Mouse (Mus musculus) heart, adult 2 months (tissue): ENCODE results near the gene Kbtbd12. TPM values are rescaled to one million over a fixed set of nuclear protein-coding genes. Genes with fewer than 3 reads are reported as not detected.

Source experiments
- DNase-seq, 2 experiments: peaks; one replicate each; pipeline ENCODE4 v3.0.0; 2021
- H3K27ac ChIP-seq: fragments of 200-600 bp; 2 replicates; pipeline ENCODE4 v1.8.1; 2022
- H3K27me3 ChIP-seq: fragments of 200-500 bp; 2 replicates; pipeline ENCODE4 v1.6.1; 2012; ENCODE audit warnings: mild to moderate bottlenecking, low read length, inconsistent platforms, mixed read lengths; ENCODE audit not compliant: control insufficient read depth, insufficient read depth
- H3K36me3 ChIP-seq: fragments of 200-500 bp; 2 replicates; pipeline ENCODE4 v1.6.1; 2012; ENCODE audit warnings: low read length, inconsistent platforms; ENCODE audit not compliant: control insufficient read depth, insufficient read depth
- H3K4me1 ChIP-seq: fragments of 200-500 bp; 2 replicates; pipeline ENCODE4 v1.6.1; 2011; ENCODE audit warnings: low read length; ENCODE audit not compliant: control insufficient read depth, insufficient read depth
- H3K4me3 ChIP-seq: fragments of 200-600 bp; 2 replicates; pipeline ENCODE4 v1.8.1; 2022
- H3K79me2 ChIP-seq: fragments of 200-500 bp; replicated peaks from 2 replicates; pipeline ENCODE4 v1.6.1; 2012; ENCODE audit warnings: mild to moderate bottlenecking, inconsistent platforms, low read length, moderate library complexity, mixed read lengths; ENCODE audit not compliant: control insufficient read depth, insufficient read depth
- H3K9ac ChIP-seq: fragments of 200-500 bp; 2 replicates; pipeline ENCODE4 v1.6.1; 2012; ENCODE audit warnings: low read depth, mild to moderate bottlenecking, control low read depth, inconsistent platforms, low read length, mixed read lengths
- CTCF ChIP-seq: fragments of 200-600 bp; IDR thresholded peaks from 2 replicates; pipeline ENCODE4 v1.8.1; 2022; ENCODE audit warnings: antibody characterized with exemption, mild to moderate bottlenecking, moderate library complexity
- EP300 ChIP-seq: fragments of 200-500 bp; IDR thresholded peaks from 2 replicates; pipeline ENCODE4 v1.6.1; 2011; ENCODE audit warnings: low read depth, low read length, control low read depth; ENCODE audit not compliant: insufficient read depth
- POLR2A ChIP-seq: fragments of 200-500 bp; IDR thresholded peaks from 2 replicates; pipeline ENCODE4 v1.6.1; 2011; ENCODE audit warnings: mild to moderate bottlenecking, low read depth, low read length, control low read depth; ENCODE audit not compliant: insufficient read depth
- WGBS: fragments of 180-500 bp; shearing (Covaris S2); methylation state at CpG from one replicate; pipeline ENCODE4 v1.1.7; 2018; 5-methylcytosine and 5-hydroxymethylcytosine counted together
- intact Hi-C: fragments of 180-260 bp; cut with DNase I; formaldehyde crosslinking; loops from one replicate; pipeline ENCODE4 v1.15.1; 2025
- polyA plus RNA-seq: library from polyadenylated mRNA; depleted of rRNA; stranded (reverse); fragments of >200 nt; gene quantifications from 2 replicates; pipeline ENCODE4 v1.2.3, GENCODE M21; 2012
- total RNA-seq, 2 experiments: library from RNA; stranded (reverse); gene quantifications; 2 replicates each; pipeline ENCODE4 v1.2.3; 2021

Gene Kbtbd12
- total and polyA plus RNA-seq, 3 experiments, result 14.7 to 37.4 (median 35.7) TPM

DNA sequence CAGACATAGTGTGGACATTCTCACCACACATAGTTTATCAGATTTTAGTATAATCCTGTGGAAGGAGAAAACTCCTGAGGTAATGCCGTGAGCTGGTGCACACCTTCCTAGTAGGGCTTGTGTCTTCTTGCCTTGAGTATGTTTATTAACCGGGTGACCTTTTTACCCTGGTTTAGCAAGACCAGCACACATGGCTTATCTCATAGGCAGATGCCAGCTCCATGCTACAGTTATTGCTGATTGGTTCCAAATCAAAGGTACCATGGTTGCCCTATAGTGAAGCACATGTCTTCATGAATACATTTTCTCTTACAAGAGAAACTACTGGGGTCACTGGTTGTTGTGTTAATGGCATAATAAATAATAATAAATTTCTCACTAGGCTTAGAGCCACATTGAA is 38.1 kb upstream of the Kbtbd12 start:
- Histone ChIP-seq H3K27me3 (no peaks in the 10 kb centered on the region), H3K27ac (no peak overlapping the region), H3K4me1 (no peaks in the 10 kb centered on the region), H3K9ac (no peak overlapping the region), H3K36me3 (no peaks in the 10 kb centered on the region), H3K4me3 (no peak overlapping the region), H3K79me2 (no peaks in the 10 kb centered on the region)
- intact Hi-C loops, result no loop called here
- 89% methylated on average over 2 of the region's 2 CpGs for WGBS
- DNase-seq, result no peak
- TF ChIP-seq POLR2A, result no peak
- no peak for TF ChIP-seq CTCF
- no peak for TF ChIP-seq EP300

DNA sequence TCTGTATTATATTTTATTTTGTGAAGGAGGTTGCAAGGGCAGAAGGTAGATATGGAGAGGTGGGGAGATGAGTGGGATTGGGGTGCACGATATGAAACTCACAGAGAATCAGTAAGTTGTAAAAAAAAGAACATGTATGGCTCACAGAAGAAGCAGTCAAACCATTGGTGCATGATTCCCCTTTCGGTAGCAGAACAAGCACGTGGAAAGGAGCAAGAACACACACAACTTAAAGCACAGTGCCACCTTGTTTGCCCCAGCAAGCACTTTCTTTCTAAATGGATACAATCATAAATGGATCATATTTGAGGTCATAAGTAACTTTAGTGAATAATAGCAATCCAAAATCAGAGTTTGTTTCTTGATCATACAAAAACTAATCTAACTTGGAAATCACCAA is 24.5 kb upstream of the Kbtbd12 start:
- Histone ChIP-seq H3K4me1 (no peaks in the 10 kb centered on the region), H3K9ac (no peak overlapping the region), H3K27me3 (no peaks in the 10 kb centered on the region), H3K79me2 (no peaks in the 10 kb centered on the region), H3K27ac (no peak overlapping the region), H3K4me3 (no peak overlapping the region), H3K36me3 (no peaks in the 10 kb centered on the region)
- DNase-seq, result no peak
- intact Hi-C loops, result no loop called here
- TF ChIP-seq CTCF (no peak), POLR2A (no peak), EP300 (no peak)
- WGBS, result 83% methylated on average over 3 of the region's 3 CpGs

DNA sequence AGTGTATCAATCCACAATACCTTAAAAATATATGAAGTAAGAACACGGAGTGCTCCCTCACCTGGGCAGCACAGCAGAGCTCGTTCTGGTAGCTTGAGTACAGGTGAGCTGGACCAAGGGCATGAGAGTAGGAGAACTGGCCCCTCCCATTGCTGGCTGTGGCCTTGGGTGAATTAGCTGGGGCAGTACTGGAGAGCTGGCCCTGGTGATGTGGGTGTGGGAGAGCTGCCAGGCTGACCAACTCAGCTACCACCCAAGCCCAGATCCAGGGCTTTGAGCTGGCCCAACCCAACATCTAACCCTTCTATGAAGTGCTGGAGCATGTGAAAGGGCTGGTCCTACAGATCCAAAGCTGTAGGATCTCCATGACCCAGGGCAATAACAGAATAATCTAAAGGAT is 23.9 kb upstream of the Kbtbd12 start:
- TF ChIP-seq POLR2A (no peak), EP300 (no peak), CTCF (no peak)
- Histone ChIP-seq H3K27ac (no peak overlapping the region), H3K36me3 (no peaks in the 10 kb centered on the region), H3K4me1 (no peaks in the 10 kb centered on the region), H3K27me3 (no peaks in the 10 kb centered on the region), H3K4me3 (no peak overlapping the region), H3K79me2 (no peaks in the 10 kb centered on the region), H3K9ac (no peak overlapping the region)
- DNase-seq, result no peak
- intact Hi-C loops, result no loop called here
- 94% methylated on average over 2 of the region's 2 CpGs for WGBS

DNA sequence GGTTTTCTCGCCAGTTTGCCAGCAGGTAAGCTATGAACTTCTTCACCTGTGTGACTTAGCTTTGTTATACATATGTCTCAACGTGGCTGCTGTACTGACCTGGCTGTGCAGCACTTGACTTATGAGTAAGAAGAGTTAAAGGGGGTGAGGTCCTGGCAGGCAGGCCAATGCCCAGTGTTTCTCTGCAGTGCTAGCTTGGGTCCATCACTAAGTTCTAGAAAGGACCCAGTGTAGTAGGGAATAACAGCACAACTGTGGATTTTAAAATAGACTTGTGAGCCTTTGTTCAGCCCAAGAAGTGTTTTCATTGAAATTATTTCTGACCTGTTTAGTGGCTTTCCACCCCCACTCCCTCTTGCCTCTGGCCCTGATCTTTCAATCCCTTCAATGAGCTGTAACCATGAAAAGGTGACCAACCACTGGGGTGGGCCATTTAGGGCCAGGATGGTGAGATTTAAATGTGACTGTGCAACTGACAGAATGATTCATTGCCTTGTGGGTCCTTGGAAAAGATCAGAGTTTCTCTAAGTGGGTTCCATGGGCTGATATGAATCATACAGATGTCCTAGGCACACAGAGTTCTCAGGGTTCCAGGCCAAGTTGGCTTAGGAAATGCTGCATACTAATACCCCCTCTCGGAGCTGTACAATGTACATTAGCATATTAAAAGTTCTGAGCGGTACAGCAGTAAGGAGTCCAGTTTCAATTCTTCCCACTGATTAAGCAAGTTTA is 10.0 kb upstream of the Kbtbd12 start:
- no peaks in the 10 kb centered on the region for H3K4me1 ChIP-seq
- H3K79me2 ChIP-seq, result no peaks in the 10 kb centered on the region
- no peak for TF ChIP-seq EP300
- no peak for TF ChIP-seq POLR2A
- TF ChIP-seq CTCF, result no peak
- H3K4me3 ChIP-seq, result no peak overlapping the region
- H3K9ac ChIP-seq, result no peak overlapping the region
- no peak overlapping the region for H3K27ac ChIP-seq
- intact Hi-C loops, result no loop called here
- no peaks in the 10 kb centered on the region for H3K36me3 ChIP-seq
- WGBS, result 84% methylated on average over 4 of the region's 4 CpGs
- no peak for DNase-seq
- no peaks in the 10 kb centered on the region for H3K27me3 ChIP-seq

GRCm38 (mm10) chr6:88644786-88645185 is 7.0 kb upstream of the Kbtbd12 start:
- Histone ChIP-seq H3K79me2 (no peaks in the 10 kb centered on the region), H3K27me3 (no peaks in the 10 kb centered on the region), H3K36me3 (no peaks in the 10 kb centered on the region), H3K9ac (no peak overlapping the region), H3K4me1 (no peaks in the 10 kb centered on the region), H3K27ac (no peak overlapping the region), H3K4me3 (no peak overlapping the region)
- TF ChIP-seq POLR2A, result no peak
- no peak for TF ChIP-seq CTCF
- no peak for TF ChIP-seq EP300
- intact Hi-C loops, result no loop called here
- no peak for DNase-seq
- WGBS, result 66% methylated on average over 4 of the region's 4 CpGs

- H3K79me2 ChIP-seq, result no peaks in the 10 kb centered on the region
- WGBS, result 88% methylated on average over 4 of the region's 4 CpGs
- H3K27ac ChIP-seq, result no peak overlapping the region
- no peak overlapping the region for H3K9ac ChIP-seq
- TF ChIP-seq CTCF (no peak), EP300 (no peak), POLR2A (no peak)
- intact Hi-C loops, result loop anchor here (2.0 kb wide), 1 partner anchor 119 kb away; no protein-coding TSS in a partner anchor
- no peak for DNase-seq
- no peaks in the 10 kb centered on the region for H3K27me3 ChIP-seq
- H3K36me3 ChIP-seq, result no peaks in the 10 kb centered on the region
- H3K4me3 ChIP-seq, result no peak overlapping the region
- H3K4me1 ChIP-seq, result peaks cover 2% of the 10 kb centered on the region; the same call in 1 of the 2 replicates
These were observed 3.7 kb upstream of the Kbtbd12 start for GRCm38 (mm10) chr6:88641346-88641920.
